Mouse (Mus musculus) CH12.LX (cell line): ENCODE measurements around the gene 9130019O22Rik. TPM values are rescaled to one million over a fixed set of nuclear protein-coding genes. Genes with fewer than 3 reads are reported as not detected.
A peak's percentile ranks its signal among the peaks of the same experiment; 100 is the strongest.

Source experiments
- DNase-seq: peaks from one replicate; pipeline ENCODE4 v3.0.0-alpha.2; 2013; ENCODE audit errors: extremely low read depth
- H3K27ac ChIP-seq: 2 replicates; pipeline ENCODE4 v1.5.1; 2012; ENCODE audit warnings: low read depth, mild to moderate bottlenecking, control low read depth, moderate library complexity; ENCODE audit not compliant: insufficient read depth
- H3K27me3 ChIP-seq: replicated peaks from 2 replicates; pipeline ENCODE3; 2012; ENCODE audit warnings: inconsistent platforms
- H3K36me3 ChIP-seq, 2 experiments: replicated peaks in 1 of 2; 2 replicates each; pipeline versions ENCODE3 to v1.6.1; 2012; ENCODE audit warnings: inconsistent platforms in 1 of 2, low read length in 1 of 2, mild to moderate bottlenecking in 1 of 2, mixed read lengths in 1 of 2, moderate library complexity in 1 of 2; ENCODE audit not compliant: control insufficient read depth in 1 of 2, insufficient read depth in 1 of 2
- H3K4me1 ChIP-seq, 2 experiments: 2 replicates each; pipeline ENCODE4 v1.6.1; 2012; ENCODE audit warnings: inconsistent platforms in 1 of 2, moderate library complexity in 1 of 2; ENCODE audit not compliant: insufficient read depth in 2 of 2, control insufficient read depth in 1 of 2
- H3K4me2 ChIP-seq: 2 replicates; pipeline ENCODE4 v1.6.1; 2012; ENCODE audit warnings: low read depth, mild to moderate bottlenecking, control low read depth; ENCODE audit not compliant: poor library complexity, insufficient read depth, severe bottlenecking
- H3K4me3 ChIP-seq, 3 experiments: fragments of 150-350 bp in 1 of 3; sonication (generic) in 1 of 3; replicated peaks in 1 of 3; 2 replicates each; pipeline versions ENCODE3 to v1.5.1; 2011 to 2012; ENCODE audit warnings: low read depth in 2 of 3, low read length in 2 of 3, mild to moderate bottlenecking in 2 of 3, moderate library complexity in 2 of 3, control low read depth in 1 of 3, improper control_type of control experiment in 1 of 3, inconsistent platforms in 1 of 3, mixed read lengths in 1 of 3; ENCODE audit not compliant: poor library complexity in 1 of 3
- H3K79me2 ChIP-seq: replicated peaks from 2 replicates; pipeline ENCODE4 v1.6.1; 2012; ENCODE audit warnings: mild to moderate bottlenecking, moderate library complexity; ENCODE audit not compliant: control insufficient read depth, poor library complexity, insufficient read depth, severe bottlenecking; ENCODE audit errors: extremely low read depth
- H3K9ac ChIP-seq: 2 replicates; pipeline ENCODE4 v1.6.1; 2012; ENCODE audit warnings: low read depth, mild to moderate bottlenecking, control low read depth, moderate library complexity; ENCODE audit not compliant: insufficient read depth
- H3K9me3 ChIP-seq: replicated peaks from 2 replicates; pipeline ENCODE3; 2012; ENCODE audit warnings: low read length, inconsistent platforms, mixed read lengths
- BHLHE40 ChIP-seq: IDR thresholded peaks from 2 replicates; pipeline ENCODE4 v1.6.1; 2011; ENCODE audit warnings: mild to moderate bottlenecking, low read depth, low read length, improper control_type of control experiment
- CHD1 ChIP-seq: IDR thresholded peaks from 2 replicates; pipeline ENCODE4 v1.6.1; 2012; ENCODE audit warnings: low read depth, low read length, improper control_type of control experiment, inconsistent platforms
- CHD2 ChIP-seq: IDR thresholded peaks from 2 replicates; pipeline ENCODE4 v1.6.1; 2011; ENCODE audit warnings: low read length, improper control_type of control experiment
- ELF1 ChIP-seq: IDR thresholded peaks from 2 replicates; pipeline ENCODE4 v1.6.1; 2014; ENCODE audit warnings: low read depth, mild to moderate bottlenecking, inconsistent platforms, low read length, improper control_type of control experiment
- EP300 ChIP-seq: IDR thresholded peaks from 2 replicates; pipeline ENCODE4 v1.6.1; 2011; ENCODE audit warnings: low read length, improper control_type of control experiment
- HCFC1 ChIP-seq: IDR thresholded peaks from 2 replicates; pipeline ENCODE4 v1.6.1; 2012; ENCODE audit warnings: low read depth, mild to moderate bottlenecking, inconsistent platforms, low read length, improper control_type of control experiment
- KAT2A ChIP-seq: IDR thresholded peaks from 2 replicates; pipeline ENCODE4 v1.6.1; 2012; ENCODE audit warnings: low read length, improper control_type of control experiment, inconsistent platforms; ENCODE audit not compliant: insufficient replicate concordance
- MAX ChIP-seq: IDR thresholded peaks from 2 replicates; pipeline ENCODE4 v1.6.1; 2011; ENCODE audit warnings: low read length, improper control_type of control experiment
- MAZ ChIP-seq: IDR thresholded peaks from 2 replicates; pipeline ENCODE4 v1.6.1; 2012; ENCODE audit warnings: low read depth, mild to moderate bottlenecking, inconsistent platforms, low read length, improper control_type of control experiment, moderate library complexity
- MXI1 ChIP-seq: IDR thresholded peaks from 2 replicates; pipeline ENCODE4 v1.6.1; 2011; ENCODE audit warnings: mild to moderate bottlenecking, low read depth, low read length, improper control_type of control experiment
- MYC ChIP-seq: IDR thresholded peaks from 2 replicates; pipeline ENCODE4 v1.6.1; 2011; ENCODE audit warnings: low read depth, mild to moderate bottlenecking, improper control_type of control experiment, low read length
- NELFE ChIP-seq: IDR thresholded peaks from 2 replicates; pipeline ENCODE4 v1.6.1; 2011; ENCODE audit warnings: low read depth, low read length, improper control_type of control experiment
- NRF1 ChIP-seq: IDR thresholded peaks from 2 replicates; pipeline ENCODE4 v1.6.1; 2014; ENCODE audit warnings: low read depth, mild to moderate bottlenecking, inconsistent platforms, low read length, improper control_type of control experiment, moderate library complexity
- POLR2A ChIP-seq: IDR thresholded peaks from 2 replicates; pipeline ENCODE4 v1.6.1; 2011; ENCODE audit warnings: low read depth, mild to moderate bottlenecking, improper control_type of control experiment, low read length
- SIN3A ChIP-seq: IDR thresholded peaks from 2 replicates; pipeline ENCODE4 v1.6.1; 2012; ENCODE audit warnings: low read length, improper control_type of control experiment, inconsistent platforms
- SMC3 ChIP-seq: IDR thresholded peaks from 2 replicates; pipeline ENCODE4 v1.6.1; 2011; ENCODE audit warnings: low read depth, low read length, improper control_type of control experiment
- TBP ChIP-seq: conservative IDR thresholded peaks from 2 replicates; pipeline ENCODE4 v1.6.1; 2011; ENCODE audit warnings: low read depth, low read length, improper control_type of control experiment
- UBTF ChIP-seq: IDR thresholded peaks from 2 replicates; pipeline ENCODE4 v1.6.1; 2012; ENCODE audit warnings: low read depth, mild to moderate bottlenecking, inconsistent platforms, low read length, improper control_type of control experiment, moderate library complexity
- USF1 ChIP-seq: IDR thresholded peaks from 2 replicates; pipeline ENCODE4 v1.6.1; 2014; ENCODE audit warnings: low read depth, mild to moderate bottlenecking, inconsistent platforms, low read length, improper control_type of control experiment
- ZMIZ1 ChIP-seq: IDR thresholded peaks from 2 replicates; pipeline ENCODE4 v1.6.1; 2012; ENCODE audit warnings: low read depth, mild to moderate bottlenecking, inconsistent platforms, low read length, improper control_type of control experiment
- ZNF384 ChIP-seq: IDR thresholded peaks from 2 replicates; pipeline ENCODE4 v1.6.1; 2012; ENCODE audit warnings: low read depth, low read length, improper control_type of control experiment, inconsistent platforms
- dilution Hi-C: fragments of 300-500 bp; cut with MboI; formaldehyde crosslinking; loops from 2 replicates; pipeline ENCODE4 v1.14.3; 2020; ENCODE audit warnings: low sequenced_read_pairs; ENCODE audit not compliant: extremely low pct_unique_long_range_greater_than_20kb, extremely low pct_ligation_motif_present
- in situ Hi-C: fragments of 300-500 bp; cut with MboI; formaldehyde crosslinking; loops from 3 replicates; pipeline ENCODE4 v1.14.3; 2019; ENCODE audit warnings: low sequenced_read_pairs, low pct_ligation_motif_present, low pct_unique_long_range_greater_than_20kb, mixed read lengths
- polyA plus RNA-seq: library from polyadenylated mRNA; unstranded; fragments of >175 nt; gene quantifications from 2 replicates; pipeline ENCODE4 v1.2.1, GENCODE M21; 2012; ENCODE audit warnings: low read depth; ENCODE audit not compliant: insufficient read length
- total RNA-seq, 2 experiments: library from RNA; depleted of rRNA; stranded (reverse); fragments of 300-350 nt in 1 of 2; fragments of >200 nt in 1 of 2; gene quantifications; 2 replicates each; pipeline ENCODE4 v1.2.3; 2012 to 2014

9130019O22Rik gene
- total and polyA plus RNA-seq, 3 experiments = 3.3 to 4.2 (median 4.0) TPM

- in situ Hi-C loops = no loop called here
- Histone ChIP-seq H3K27me3 (no peaks in the 10 kb centered on the region), H3K79me2 (no peaks in the 10 kb centered on the region), H3K36me3 (peaks cover 8 to 14% of the 10 kb centered on the region in 2 experiments), H3K9ac (peak overlapping the region; percentile 78), H3K9me3 (peaks cover 3% of the 10 kb centered on the region), H3K4me3 (peak overlapping the region; percentile 48 to 81 (median 63)), H3K27ac (no peak overlapping the region), H3K4me1 (peaks cover 8 to 14% of the 10 kb centered on the region in 2 experiments; a peak in 3 of 4 replicates), H3K4me2 (peak overlapping the region; percentile 60)
- no peak for DNase-seq
- dilution Hi-C loops = no loop called here
- TF ChIP-seq CHD1 (peak; percentile 42; the same call in 1 of the 2 replicates), TBP (no peak), MAX (peak; percentile 10; the same call in 1 of the 2 replicates)
Measured at GRCm38 (mm10) chr7:127393944-127394333, 7.0 kb upstream of the 9130019O22Rik start.

GRCm38 (mm10) chr7:127393157-127393943, 6.4 kb upstream of the 9130019O22Rik start, which contains the start of gene E430018J23Rik:
Gene E430018J23Rik, minus strand, starts transcription at chr7:127393629.
- no peaks in the 10 kb centered on the region for H3K27me3 ChIP-seq
- peaks cover 8 to 14% of the 10 kb centered on the region in 2 experiments for H3K36me3 ChIP-seq
- H3K4me2 ChIP-seq = peak within 1 kb of the TSS; percentile 60
- peak; percentile 100 for DNase-seq
- no peaks in the 10 kb centered on the region for H3K79me2 ChIP-seq
- peaks cover 8 to 14% of the 10 kb centered on the region in 2 experiments; a peak in 3 of 4 replicates for H3K4me1 ChIP-seq
- TF ChIP-seq SMC3 (no peak), SIN3A (peak; percentile 65; the same call in 1 of the 2 replicates), USF1 (no peak), ZMIZ1 (peak; percentile 63), NRF1 (peak; percentile 68), MAZ (peak; percentile 63; the same call in 1 of the 2 replicates), ZNF384 (no peak), MXI1 (peak; percentile 53; the same call in 1 of the 2 replicates), UBTF (0 out of 2 replicates have a peak, but pooled peaks have one; percentile 71), HCFC1 (peak; percentile 89), NELFE (peak; percentile 88), EP300 (no peak), KAT2A (peak; percentile 77; the same call in 1 of the 2 replicates), BHLHE40 (0 out of 2 replicates have a peak, but pooled peaks have one; percentile 7), TBP (peak; percentile 76), MAX (peak; percentile 51; the same call in 1 of the 2 replicates), CHD2 (peak; percentile 4; the same call in 1 of the 2 replicates), ELF1 (peak; percentile 91), MYC (peak; percentile 50), POLR2A (peak; percentile 79)
- H3K9ac ChIP-seq = peak within 1 kb of the TSS; percentile 93
- H3K4me3 ChIP-seq = peak within 1 kb of the TSS; percentile 77 to 87 (median 81)
- peak within 1 kb of the TSS; percentile 41; the same call in 1 of the 2 replicates for H3K27ac ChIP-seq
- peaks cover 3% of the 10 kb centered on the region for H3K9me3 ChIP-seq
- in situ Hi-C loops = no loop called here
- dilution Hi-C loops = no loop called here
